Mouse (Mus musculus) duodenum, adult 2 months (tissue): ENCODE measurements around the gene Heatr9. TPM values are rescaled to one million over a fixed set of nuclear protein-coding genes. Genes with fewer than 3 reads are reported as not detected.

Source experiments
- polyA plus RNA-seq: library from polyadenylated mRNA; depleted of rRNA; stranded (reverse); fragments of >200 nt; gene quantifications from 2 replicates; pipeline ENCODE4 v1.2.3, GENCODE M21; 2012; ENCODE audit warnings: low replicate concordance; rRNA removed

Heatr9 gene
- not detected in 2 replicates for polyA plus RNA-seq

DNA sequence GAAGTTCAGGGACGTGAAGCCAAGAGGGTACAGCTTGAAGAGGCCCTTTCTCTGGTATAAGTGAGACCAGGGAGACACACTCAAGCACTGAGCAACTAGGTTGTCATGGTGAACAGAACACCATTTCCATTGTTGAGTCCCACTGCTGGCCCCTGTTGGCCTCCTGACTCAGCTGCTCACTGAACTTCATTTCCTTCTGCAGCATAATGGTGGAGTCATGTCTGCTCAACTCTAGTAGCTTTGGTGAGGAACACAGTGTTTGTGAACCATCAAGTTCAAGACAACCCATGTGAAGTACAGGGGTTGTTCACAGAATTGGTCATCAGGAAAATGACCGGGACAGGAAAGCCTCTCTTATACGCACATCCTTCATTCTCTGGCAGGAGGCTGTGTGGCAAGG lies at the start of gene Heatr9:
Gene Heatr9 (minus strand): TSS at position 101 of the 400 bp plus-strand sequence.

GRCm38 (mm10) chr11:83530360-83530759 lies 8.4 kb upstream of the Heatr9 start, which contains the start of gene Ccl5:
TSS of gene Ccl5 (minus strand) at chr11:83530518.

DNA sequence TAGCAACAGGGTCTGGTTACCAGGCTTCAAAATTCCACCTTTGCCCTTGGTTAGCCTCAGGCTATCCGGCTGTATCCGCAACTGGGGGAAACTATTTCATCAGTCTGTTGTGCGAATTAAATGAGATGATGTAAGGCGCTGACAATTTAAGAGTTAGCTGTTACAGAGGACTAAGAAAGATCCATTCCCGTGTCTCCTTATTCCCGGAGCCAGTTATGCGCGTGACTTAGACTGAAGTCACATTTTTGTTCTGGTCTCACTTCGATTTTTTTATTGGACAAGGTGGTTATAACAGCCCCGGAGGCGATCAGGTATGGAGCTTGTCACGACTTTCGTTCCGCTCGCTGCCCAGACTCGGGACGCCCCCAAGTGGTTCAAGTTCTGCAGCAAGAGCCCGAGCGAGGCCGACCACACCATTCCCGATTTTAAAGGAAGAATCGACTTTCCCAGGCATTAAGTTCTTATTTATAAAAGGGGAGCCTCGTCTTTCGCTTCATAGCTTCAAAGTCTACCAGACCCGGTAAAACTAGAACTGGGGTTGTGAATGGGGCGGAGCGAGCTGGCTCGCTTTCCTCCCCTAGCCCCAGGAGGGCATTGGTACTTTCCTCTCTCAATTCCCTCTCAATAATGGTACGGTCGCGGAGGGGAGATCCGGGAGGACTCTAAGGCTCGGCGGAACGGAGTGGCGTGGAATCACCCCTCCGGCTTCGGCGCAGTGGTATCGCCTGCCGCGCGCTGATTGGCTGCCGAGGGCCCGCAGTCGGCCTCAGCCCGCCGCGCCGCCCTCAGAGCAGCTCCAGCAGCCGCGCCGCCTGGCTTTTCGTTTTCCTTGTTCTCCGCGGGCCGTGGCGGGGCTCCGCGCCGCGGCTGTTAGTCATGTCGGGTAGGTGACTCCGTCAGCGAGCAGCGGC lies 49.4 kb downstream of the Heatr9 start, which contains the start of gene Taf15:
Gene Taf15 (plus strand): TSS at position 763 of the 911 bp plus-strand sequence.

GRCm38 (mm10) chr11:83462711-83463244 lies 59.2 kb downstream of the Heatr9 start, which contains the start of gene Mmp28:
TSS of gene Mmp28 (minus strand) at chr11:83463071.

Other genes starting within 250 kb of the Heatr9 start
- gene Slfn14, start 235.4 kb downstream of the Heatr9 start, polyA plus RNA-seq, result not detected in 2 replicates
- 14.4 and 18.1 TPM in 2 replicates for gene Ap2b1, start 223.2 kb downstream of the Heatr9 start, polyA plus RNA-seq
- gene Pex12, start 219.6 kb downstream of the Heatr9 start, polyA plus RNA-seq, result 3.7 and 6.7 TPM in 2 replicates
- 0.67 and 0.92 TPM in 2 replicates for gene Rasl10b, start 113.0 kb downstream of the Heatr9 start, polyA plus RNA-seq
- gene Gas2l2, start 92.7 kb downstream of the Heatr9 start, polyA plus RNA-seq, result 0.19 TPM in 1 of 2 replicates, not detected in the other
- 0.43 and 3.5 TPM in 2 replicates for gene 1700020L24Rik, start 84.5 kb downstream of the Heatr9 start, polyA plus RNA-seq
- gene Mmp28, start 59.1 kb downstream of the Heatr9 start, polyA plus RNA-seq, result 4.0 and 24.0 TPM in 2 replicates
- gene Taf15, start 49.1 kb downstream of the Heatr9 start, polyA plus RNA-seq, result 1.5 and 3.1 TPM in 2 replicates
- 253 and 747 TPM in 2 replicates for gene Ccl5, start 8.3 kb upstream of the Heatr9 start, polyA plus RNA-seq
- gene Ccl9, start 56.5 kb upstream of the Heatr9 start, polyA plus RNA-seq, result 0.71 and 1.2 TPM in 2 replicates
- 25.6 and 33.1 TPM in 2 replicates for gene Ccl6, start 70.9 kb upstream of the Heatr9 start, polyA plus RNA-seq
- gene Rpl9-ps1, start 123.4 kb upstream of the Heatr9 start, polyA plus RNA-seq, result not detected in 2 replicates
- gene Ccl3, start 127.2 kb upstream of the Heatr9 start, polyA plus RNA-seq, result 1.0 and 2.2 TPM in 2 replicates
- 1.2 and 4.3 TPM in 2 replicates for gene Ccl4, start 140.4 kb upstream of the Heatr9 start, polyA plus RNA-seq
- gene Wfdc17, start 181.8 kb upstream of the Heatr9 start, polyA plus RNA-seq, result 0.29 and 0.70 TPM in 2 replicates
- gene Wfdc18, start 186.8 kb upstream of the Heatr9 start, polyA plus RNA-seq, result 10.1 TPM in 1 of 2 replicates, not detected in the other
- gene Wfdc21, start 224.8 kb upstream of the Heatr9 start, polyA plus RNA-seq, result 2.8 TPM in 1 of 2 replicates, not detected in the other
- 14.0 and 15.5 TPM in 2 replicates for gene Heatr6, start 231.5 kb upstream of the Heatr9 start, polyA plus RNA-seq